Mouse (Mus musculus) forebrain, embryonic 11.5 days (tissue): ENCODE measurements at regions not wholly inside any gene's neighbourhood (a gene's known extent, or its start where the extent isn't known, plus 50 kb on each side); places are given as distances from the start of the nearest gene placed in this dataset.
"Not testable (repeated sequence)": the region's sequence is repeated elsewhere in the genome, so short reads cannot be mapped to it uniquely, and the experiment has no call there.

Experiments used
- ATAC-seq: fragments of 200-750 bp; cut with Nextera tagmentation; replicated peaks from 2 replicates; pipeline ENCODE4 v1.8.0; 2017; ENCODE audit warnings: moderate TSS enrichment; ENCODE audit not compliant: low FRiP score
- DNase-seq: peaks from one replicate; pipeline ENCODE4 v3.0.0-alpha.2; 2017; ENCODE audit warnings: low spot score
- H3K27ac ChIP-seq: fragments of 300-500 bp; sonication (generic); 2 replicates; pipeline ENCODE4 v1.5.1; 2014; ENCODE audit warnings: low read depth, low read length
- H3K27me3 ChIP-seq: fragments of 300-500 bp; sonication (generic); 2 replicates; pipeline ENCODE4 v1.6.1; 2014; ENCODE audit warnings: mild to moderate bottlenecking, low read length, mixed read lengths; ENCODE audit not compliant: control insufficient read depth, insufficient read depth
- H3K36me3 ChIP-seq: fragments of 300-500 bp; sonication (generic); 2 replicates; pipeline ENCODE4 v1.6.1; 2014; ENCODE audit warnings: mild to moderate bottlenecking, low read length, moderate library complexity, mixed read lengths; ENCODE audit not compliant: control insufficient read depth, insufficient read depth
- H3K4me1 ChIP-seq: fragments of 300-500 bp; sonication (generic); replicated peaks from 2 replicates; pipeline ENCODE4 v1.6.1; 2014; ENCODE audit warnings: low read length, mixed read lengths; ENCODE audit not compliant: control insufficient read depth, insufficient read depth
- H3K4me2 ChIP-seq: fragments of 300-500 bp; sonication (generic); 2 replicates; pipeline ENCODE4 v1.6.1; 2014; ENCODE audit warnings: low read depth, mild to moderate bottlenecking, low read length, moderate library complexity, mixed read lengths; ENCODE audit not compliant: severe bottlenecking
- H3K4me3 ChIP-seq: fragments of 300-500 bp; sonication (generic); 2 replicates; pipeline ENCODE4 v1.5.1; 2014; ENCODE audit warnings: low read depth, low read length
- H3K9ac ChIP-seq: fragments of 300-500 bp; sonication (generic); 2 replicates; pipeline ENCODE4 v1.6.1; 2014; ENCODE audit warnings: low read length
- H3K9me3 ChIP-seq: fragments of 300-500 bp; sonication (generic); 2 replicates; pipeline ENCODE4 v1.6.1; 2016; ENCODE audit warnings: low read length, mixed read lengths; ENCODE audit not compliant: control insufficient read depth
- WGBS: fragments of 180-500 bp; shearing (Covaris S2); extraction: QIAGEN DNeasy Blood & Tissue Kit; methylation state at CpG from one replicate; pipeline ENCODE4 v1.1.7; 2014; 5-methylcytosine and 5-hydroxymethylcytosine counted together

DNA sequence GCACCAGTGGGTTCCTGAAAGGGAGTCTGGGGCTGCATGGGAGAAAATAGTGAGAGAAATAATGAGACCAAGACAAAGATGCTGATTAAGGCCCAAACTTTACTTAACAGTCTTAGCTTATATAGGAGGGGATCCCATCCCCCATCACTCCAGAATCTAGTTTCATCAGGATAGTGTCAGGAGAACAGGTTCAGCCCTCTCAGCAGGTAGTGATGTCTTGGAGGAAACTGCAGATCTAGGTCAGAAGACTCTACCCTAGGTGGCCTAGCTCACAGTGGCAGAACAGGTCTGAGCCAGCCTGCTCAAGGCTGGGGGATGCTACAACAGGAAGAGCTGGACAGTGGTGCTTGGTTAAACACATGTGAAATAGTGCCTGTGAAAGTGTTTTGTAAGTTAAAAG, 204.6 kb upstream of the Ngly1 start:
- Histone ChIP-seq H3K36me3 (no peaks in the 10 kb centered on the region), H3K4me3 (no peak overlapping the region), H3K27me3 (no peaks in the 10 kb centered on the region), H3K4me2 (no peak overlapping the region), H3K9ac (no peak overlapping the region), H3K27ac (no peak overlapping the region), H3K4me1 (no peaks in the 10 kb centered on the region), H3K9me3 (no peaks in the 10 kb centered on the region)
- ATAC-seq (no peak), DNase-seq (no peak)

DNA sequence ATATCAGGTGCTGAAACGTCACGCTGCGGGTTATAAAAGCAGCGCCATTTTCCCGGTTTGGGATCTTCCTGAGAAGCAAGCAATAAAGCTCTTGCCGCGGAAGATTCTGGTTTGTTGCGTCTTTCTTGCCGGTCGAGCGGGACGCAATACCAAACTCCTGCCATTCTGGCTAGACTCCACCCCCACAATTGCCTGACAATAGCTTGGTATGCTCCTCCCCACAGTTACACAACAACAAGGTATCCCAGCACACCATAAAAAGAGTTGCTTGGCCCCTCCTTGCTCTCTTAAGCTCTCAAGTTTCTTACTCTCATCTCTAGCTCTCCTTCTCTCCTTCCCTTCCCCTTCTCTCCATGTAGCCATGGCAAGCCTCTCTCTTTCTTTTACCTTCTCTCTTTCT, 176.5 kb upstream of the Ngly1 start:
- H3K9me3 ChIP-seq, H3K4me3 ChIP-seq, H3K36me3 ChIP-seq, H3K4me1 ChIP-seq, H3K27me3 ChIP-seq, H3K27ac ChIP-seq, H3K9ac ChIP-seq, H3K4me2 ChIP-seq, ATAC-seq, DNase-seq: not testable (repeated sequence)
- 99% methylated on average over 5 of the region's 12 CpGs for WGBS

DNA sequence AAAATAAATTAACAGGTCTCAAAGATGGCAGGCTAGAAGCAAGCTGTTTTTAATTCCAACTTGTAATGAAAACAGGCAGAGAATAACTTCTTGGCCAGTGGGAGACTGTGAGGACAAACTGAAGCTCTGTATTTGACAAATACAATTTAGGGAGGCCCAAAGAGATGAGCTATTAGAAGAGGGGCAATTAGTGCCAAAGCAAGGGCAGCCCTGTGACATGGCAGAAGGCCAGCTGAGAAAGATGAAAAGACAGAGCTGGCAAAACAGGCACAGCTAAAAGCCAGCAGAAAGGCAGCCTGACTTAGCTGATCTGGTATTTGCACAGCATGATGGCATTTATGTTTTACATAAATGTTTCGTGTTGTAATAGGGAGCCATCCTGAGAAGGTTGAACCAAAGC, 175.0 kb upstream of the Ngly1 start:
- WGBS: 82% methylated on average over 1 of the region's 1 CpGs

DNA sequence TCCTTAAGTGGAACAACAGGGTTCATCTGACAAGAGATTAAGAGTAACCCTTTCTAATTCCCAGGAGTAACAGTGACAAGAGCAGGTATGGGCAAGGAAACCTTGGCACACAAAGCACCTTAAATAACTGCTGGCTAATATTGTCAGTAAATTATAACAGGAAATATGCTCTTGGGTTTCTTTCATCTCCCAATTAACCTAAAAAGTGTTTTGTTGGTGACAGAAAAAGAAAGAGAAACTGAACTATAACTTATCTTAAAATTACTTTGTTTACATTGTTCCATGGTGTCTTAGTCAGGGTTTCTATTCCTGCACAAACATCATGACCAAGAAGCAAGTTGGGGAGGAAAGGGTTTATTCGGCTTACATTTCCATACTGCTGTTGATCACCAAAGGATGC, 170.0 kb upstream of the Ngly1 start:
- no peak overlapping the region for H3K4me2 ChIP-seq
- H3K4me3 ChIP-seq: no peak overlapping the region
- no peak for DNase-seq
- H3K27ac ChIP-seq: no peak overlapping the region
- no peaks in the 10 kb centered on the region for H3K27me3 ChIP-seq
- no peak for ATAC-seq
- no peaks in the 10 kb centered on the region for H3K9me3 ChIP-seq
- WGBS: 100% methylated on average over 1 of the region's 1 CpGs
- H3K4me1 ChIP-seq: no peaks in the 10 kb centered on the region
- no peak overlapping the region for H3K9ac ChIP-seq
- H3K36me3 ChIP-seq: no peaks in the 10 kb centered on the region

More for the DNA sequence above, 175.0 kb upstream of the Ngly1 start:
- Histone ChIP-seq H3K27me3 (no peaks in the 10 kb centered on the region), H3K36me3 (no peaks in the 10 kb centered on the region), H3K4me2 (no peak overlapping the region), H3K4me1 (no peaks in the 10 kb centered on the region), H3K4me3 (no peak overlapping the region), H3K9ac (no peak overlapping the region), H3K9me3 (no peaks in the 10 kb centered on the region), H3K27ac (no peak overlapping the region)
- DNase-seq (no peak), ATAC-seq (no peak)

- H3K4me2 ChIP-seq, H3K9me3 ChIP-seq, H3K4me1 ChIP-seq, DNase-seq, H3K4me3 ChIP-seq, H3K9ac ChIP-seq, H3K27me3 ChIP-seq, ATAC-seq, H3K27ac ChIP-seq, H3K36me3 ChIP-seq: not testable (repeated sequence)
These were observed 161.8 kb upstream of the Ngly1 start for GRCm38 (mm10) chr14:16087231-16087630.

DNA sequence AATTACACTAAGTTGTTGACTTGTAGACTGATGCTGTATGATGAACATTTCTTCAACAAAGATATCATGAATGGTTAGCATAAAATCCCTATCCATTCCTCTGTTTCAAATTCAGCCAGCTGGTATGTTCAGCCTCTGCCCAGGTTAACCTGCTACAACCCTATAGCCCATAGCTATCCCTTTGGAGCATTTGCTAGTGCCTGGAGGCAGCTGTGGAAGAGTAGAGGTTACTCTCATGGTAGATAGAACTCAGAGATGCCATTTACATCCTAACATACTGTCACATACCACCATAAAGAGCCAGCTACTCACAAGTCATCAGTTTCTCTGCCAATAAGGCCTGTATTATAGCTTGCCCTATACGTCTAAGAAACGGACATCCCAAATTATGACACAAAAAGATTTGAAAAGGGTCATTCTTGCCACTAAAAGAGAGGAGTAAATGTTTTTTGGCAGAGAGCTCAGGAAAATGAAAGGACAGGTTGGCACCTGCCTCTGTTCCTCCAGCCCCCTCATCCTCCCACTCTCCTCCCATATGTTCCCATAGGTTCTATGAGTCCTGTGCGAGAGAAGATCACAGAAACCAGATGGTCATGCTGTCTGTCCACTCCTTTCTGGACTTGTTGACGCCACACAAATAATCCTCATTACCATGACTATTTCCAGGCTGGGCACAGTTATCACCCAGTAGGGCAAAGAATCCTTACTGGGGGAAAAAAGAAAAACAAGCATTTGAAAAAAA, 156.5 kb upstream of the Ngly1 start:
- no peak overlapping the region for H3K4me2 ChIP-seq
- no peaks in the 10 kb centered on the region for H3K27me3 ChIP-seq
- no peaks in the 10 kb centered on the region for H3K9me3 ChIP-seq
- no peak for DNase-seq
- no peaks in the 10 kb centered on the region for H3K4me1 ChIP-seq
- H3K9ac ChIP-seq: no peak overlapping the region
- H3K4me3 ChIP-seq: no peak overlapping the region
- 90% methylated on average over 4 of the region's 4 CpGs for WGBS
- no peak overlapping the region for H3K27ac ChIP-seq
- no peaks in the 10 kb centered on the region for H3K36me3 ChIP-seq
- ATAC-seq: no peak

DNA sequence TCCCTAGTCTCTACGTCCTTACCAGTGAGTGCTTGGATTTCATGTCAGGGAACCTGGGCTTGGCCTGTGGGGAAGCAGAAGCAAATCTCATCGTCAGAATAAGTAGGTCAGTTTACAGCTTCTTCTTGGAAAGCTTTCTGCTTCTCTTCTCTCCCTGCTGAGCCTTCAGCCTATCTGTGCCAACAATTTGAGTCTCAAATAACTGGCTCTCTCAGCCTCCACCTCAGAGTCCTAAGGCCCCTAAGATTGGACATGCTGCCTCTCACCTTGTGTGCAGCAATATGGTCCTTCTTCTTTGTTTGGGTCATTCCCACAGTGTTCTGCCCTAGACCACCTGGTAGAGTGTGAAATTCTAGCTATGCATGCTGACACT, 156.0 kb upstream of the Ngly1 start:
- no peak overlapping the region for H3K27ac ChIP-seq
- WGBS: 58% methylated on average over 2 of the region's 2 CpGs
- no peaks in the 10 kb centered on the region for H3K36me3 ChIP-seq
- ATAC-seq (no peak), DNase-seq (no peak)
- no peak overlapping the region for H3K4me2 ChIP-seq
- H3K4me3 ChIP-seq: no peak overlapping the region
- no peaks in the 10 kb centered on the region for H3K4me1 ChIP-seq
- H3K9me3 ChIP-seq: no peaks in the 10 kb centered on the region
- no peaks in the 10 kb centered on the region for H3K27me3 ChIP-seq
- H3K9ac ChIP-seq: no peak overlapping the region

- H3K9ac ChIP-seq: no peak overlapping the region
- no peak overlapping the region for H3K27ac ChIP-seq
- H3K4me3 ChIP-seq: no peak overlapping the region
- WGBS: 91% methylated on average over 1 of the region's 1 CpGs
- H3K4me2 ChIP-seq: no peak overlapping the region
- no peak for DNase-seq
- H3K9me3 ChIP-seq: no peaks in the 10 kb centered on the region
- H3K4me1 ChIP-seq: no peaks in the 10 kb centered on the region
- H3K27me3 ChIP-seq: no peaks in the 10 kb centered on the region
- ATAC-seq: no peak
- H3K36me3 ChIP-seq: no peaks in the 10 kb centered on the region
These were observed 139.7 kb upstream of the Ngly1 start for GRCm38 (mm10) chr14:16109414-16109813.

GRCm38 (mm10) chr14:16132672-16133071, 116.4 kb upstream of the Ngly1 start:
- Histone ChIP-seq H3K4me1 (no peaks in the 10 kb centered on the region), H3K9me3 (no peaks in the 10 kb centered on the region), H3K27ac (no peak overlapping the region), H3K27me3 (no peaks in the 10 kb centered on the region), H3K36me3 (no peaks in the 10 kb centered on the region), H3K9ac (no peak overlapping the region), H3K4me2 (no peak overlapping the region), H3K4me3 (no peak overlapping the region)
- ATAC-seq: no peak
- DNase-seq: no peak
- 91% methylated on average over 3 of the region's 3 CpGs for WGBS
